Mouse (Mus musculus) midbrain, embryonic 14.5 days (tissue): Measurements from ENCODE around the gene Tmtc4. TPM values are rescaled to one million over a fixed set of nuclear protein-coding genes. Genes with fewer than 3 reads are reported as not detected.

Experiments used
- ATAC-seq: fragments of 200-750 bp; cut with Nextera tagmentation; 2 replicates; pipeline ENCODE4 v1.8.0; 2017; ENCODE audit warnings: moderate number of reproducible peaks, moderate library complexity; ENCODE audit not compliant: low FRiP score, low TSS enrichment
- DNase-seq: peaks from one replicate; pipeline ENCODE4 v3.0.0-alpha.2; 2015
- H3K27ac ChIP-seq: fragments of 300-500 bp; sonication (generic); replicated peaks from 2 replicates; pipeline ENCODE4 v1.5.1; 2014; ENCODE audit warnings: mild to moderate bottlenecking, low read depth, low read length, moderate library complexity
- H3K27me3 ChIP-seq: fragments of 300-500 bp; sonication (generic); 2 replicates; pipeline ENCODE4 v1.6.1; 2014; ENCODE audit warnings: low read length, control low read depth, mixed read lengths; ENCODE audit not compliant: control insufficient read depth, insufficient read depth
- H3K36me3 ChIP-seq: fragments of 300-500 bp; sonication (generic); 2 replicates; pipeline ENCODE4 v1.6.1; 2014; ENCODE audit warnings: low read length, control low read depth; ENCODE audit not compliant: control insufficient read depth, insufficient read depth
- H3K4me1 ChIP-seq: fragments of 300-500 bp; sonication (generic); 2 replicates; pipeline ENCODE4 v1.6.1; 2014; ENCODE audit warnings: mild to moderate bottlenecking, antibody characterized with exemption, low read length, control low read depth; ENCODE audit not compliant: control insufficient read depth, insufficient read depth
- H3K4me2 ChIP-seq: fragments of 300-500 bp; sonication (generic); 2 replicates; pipeline ENCODE4 v1.6.1; 2014; ENCODE audit warnings: mild to moderate bottlenecking, low read length, moderate library complexity
- H3K4me3 ChIP-seq: fragments of 300-500 bp; sonication (generic); replicated peaks from 2 replicates; pipeline ENCODE4 v1.5.1; 2014; ENCODE audit warnings: low read depth, low read length
- H3K9ac ChIP-seq: fragments of 300-500 bp; sonication (generic); replicated peaks from 2 replicates; pipeline ENCODE4 v1.6.1; 2014; ENCODE audit warnings: mild to moderate bottlenecking, low read length, moderate library complexity
- H3K9me3 ChIP-seq: fragments of 300-500 bp; sonication (generic); 2 replicates; pipeline ENCODE4 v1.6.1; 2016; ENCODE audit warnings: low read length, control low read depth, mixed read lengths; ENCODE audit not compliant: control insufficient read depth
- WGBS: fragments of 180-500 bp; shearing (Covaris S2); extraction: QIAGEN DNeasy Blood & Tissue Kit; methylation state at CpG from one replicate; pipeline ENCODE4 v1.1.7; 2014; 5-methylcytosine and 5-hydroxymethylcytosine counted together
- polyA plus RNA-seq: library from polyadenylated mRNA; unstranded; fragments of >200 nt; fragmentation: Nextera tagmentation; extraction: Ambion mirVana; gene quantifications from 2 replicates; pipeline ENCODE4 v1.2.1, GENCODE M21; 2014

Tmtc4 gene
- polyA plus RNA-seq, 1 experiment from 2014 or later = 61.8 TPM

GRCm38 (mm10) chr14:122887278-122887677 is 96.6 kb downstream of the Tmtc4 start:
- H3K27ac ChIP-seq = no peak overlapping the region
- H3K9me3 ChIP-seq = no peaks in the 10 kb centered on the region
- peaks cover 19% of the 10 kb centered on the region; the same call in 1 of the 2 replicates for H3K4me1 ChIP-seq
- no peak overlapping the region for H3K4me3 ChIP-seq
- DNase-seq = no peak
- no peak overlapping the region for H3K4me2 ChIP-seq
- 78% methylated on average over 1 of the region's 1 CpGs for WGBS
- no peak for ATAC-seq
- no peaks in the 10 kb centered on the region for H3K36me3 ChIP-seq
- H3K9ac ChIP-seq = no peak overlapping the region
- H3K27me3 ChIP-seq = no peaks in the 10 kb centered on the region

DNA sequence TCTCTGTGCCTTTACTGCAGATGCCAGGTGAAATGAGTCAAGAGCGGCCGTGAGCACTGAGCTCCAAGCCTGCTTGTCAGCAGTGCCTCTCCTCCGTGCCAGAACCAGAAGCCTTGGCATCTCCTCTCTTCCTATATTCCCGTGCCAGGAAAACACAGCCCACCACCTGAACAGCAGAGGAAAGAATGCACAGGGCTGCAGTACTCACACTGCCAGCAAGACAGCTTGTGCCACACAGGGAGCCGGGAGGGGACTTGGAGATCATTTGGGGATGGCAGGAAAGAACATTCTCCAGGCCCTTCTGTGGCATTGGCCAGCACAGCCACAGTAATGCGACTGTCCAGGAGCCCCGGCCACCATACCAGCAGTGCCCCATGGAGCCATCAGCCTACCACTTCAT is 97.9 kb downstream of the Tmtc4 start:
- Histone ChIP-seq H3K4me1 (peaks cover 26% of the 10 kb centered on the region), H3K4me3 (no peak overlapping the region), H3K9ac (no peak overlapping the region), H3K36me3 (no peaks in the 10 kb centered on the region), H3K4me2 (no peak overlapping the region), H3K27me3 (no peaks in the 10 kb centered on the region), H3K9me3 (no peaks in the 10 kb centered on the region), H3K27ac (no peak overlapping the region)
- 93% methylated on average over 7 of the region's 7 CpGs for WGBS
- ATAC-seq (no peak), DNase-seq (no peak)

DNA sequence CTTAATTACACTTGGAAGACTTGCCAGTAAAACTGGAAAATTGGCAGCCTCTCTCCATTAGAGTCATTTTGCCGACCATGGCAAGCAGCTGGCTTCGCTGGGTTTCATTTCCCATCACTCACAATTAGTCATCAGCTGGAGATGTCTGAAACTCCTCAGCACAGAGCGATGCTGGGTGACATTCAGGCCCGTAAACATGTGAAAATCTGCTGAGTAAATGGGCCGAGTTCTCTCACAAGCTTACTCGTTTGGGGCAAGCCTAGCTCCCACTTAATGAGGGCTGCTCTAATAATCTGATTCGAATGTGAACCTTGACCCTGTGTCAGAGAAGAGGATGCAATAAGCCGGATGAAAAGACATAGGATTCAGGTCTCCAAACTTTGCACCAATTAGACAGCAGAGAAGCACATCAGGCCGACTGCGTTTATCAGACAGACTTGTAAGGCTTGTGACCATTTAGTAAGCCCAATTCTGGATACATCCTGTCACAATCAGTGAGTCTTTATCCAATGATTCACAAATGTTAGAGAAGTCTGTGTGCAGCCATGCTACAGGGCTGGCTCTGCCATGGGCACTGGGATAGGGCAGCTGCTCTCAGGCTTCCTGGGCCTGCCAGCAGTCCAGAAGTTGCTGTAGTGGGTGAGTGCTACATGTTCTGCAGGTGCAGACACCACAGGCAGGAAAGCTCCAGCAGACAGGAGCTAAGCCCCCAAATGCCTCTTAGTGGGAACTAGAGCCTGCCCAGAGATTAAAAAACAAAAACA is 99.8 kb downstream of the Tmtc4 start:
- Histone ChIP-seq H3K27me3 (no peaks in the 10 kb centered on the region), H3K4me1 (peaks cover 26% of the 10 kb centered on the region), H3K9ac (no peak overlapping the region; the same call in 1 of the 2 replicates), H3K9me3 (no peaks in the 10 kb centered on the region), H3K4me2 (no peak overlapping the region), H3K36me3 (no peaks in the 10 kb centered on the region), H3K27ac (peak overlapping the region; percentile 41), H3K4me3 (no peak overlapping the region)
- DNase-seq (no peak), ATAC-seq (peak; percentile 55; the same call in 1 of the 2 replicates)
- WGBS = 39% methylated on average over 10 of the region's 10 CpGs

- no peak overlapping the region for H3K4me2 ChIP-seq
- 38% methylated on average over 4 of the region's 4 CpGs for WGBS
- no peak overlapping the region for H3K4me3 ChIP-seq
- H3K36me3 ChIP-seq = no peaks in the 10 kb centered on the region
- H3K27me3 ChIP-seq = no peaks in the 10 kb centered on the region
- 0 out of 2 replicates have a peak overlapping the region, but pooled peaks have one; percentile 34 for H3K27ac ChIP-seq
- peaks cover 26% of the 10 kb centered on the region for H3K4me1 ChIP-seq
- peak; percentile 69 for DNase-seq
- H3K9me3 ChIP-seq = no peaks in the 10 kb centered on the region
- ATAC-seq = peak; percentile 22; the same call in 1 of the 2 replicates
- H3K9ac ChIP-seq = no peak overlapping the region
These were observed 100.4 kb downstream of the Tmtc4 start for GRCm38 (mm10) chr14:122883410-122883806.

GRCm38 (mm10) chr14:122882795-122883409 is 100.9 kb downstream of the Tmtc4 start:
- Histone ChIP-seq H3K27me3 (no peaks in the 10 kb centered on the region), H3K9ac (no peak overlapping the region), H3K27ac (peak overlapping the region; percentile 34), H3K36me3 (no peaks in the 10 kb centered on the region), H3K9me3 (no peaks in the 10 kb centered on the region), H3K4me1 (peaks cover 26% of the 10 kb centered on the region), H3K4me2 (no peak overlapping the region), H3K4me3 (no peak overlapping the region)
- ATAC-seq (peak; percentile 50; the same call in 1 of the 2 replicates), DNase-seq (peak; percentile 27)
- 52% methylated on average over 7 of the region's 7 CpGs for WGBS

DNA sequence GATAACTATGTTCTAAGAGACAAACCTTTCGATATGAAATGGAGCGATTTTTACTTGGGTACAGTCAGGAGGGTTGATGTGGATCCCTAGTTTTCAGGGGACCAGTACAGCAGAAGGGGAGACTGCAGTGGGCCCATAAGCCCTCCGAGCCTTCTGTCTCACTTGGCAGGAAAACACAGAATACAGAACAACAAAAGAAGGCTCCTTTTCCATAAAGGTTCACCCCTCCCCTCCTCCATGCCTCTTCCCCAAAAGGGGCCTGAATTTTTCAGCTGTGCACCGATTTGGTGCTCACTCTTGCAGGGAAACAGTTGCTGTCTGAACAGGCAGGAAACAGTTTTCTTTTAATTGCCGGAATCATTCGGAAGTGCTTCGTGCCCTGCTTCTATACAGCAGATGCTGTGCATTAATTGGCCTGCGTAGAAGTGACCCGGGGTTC is 101.6 kb downstream of the Tmtc4 start:
- 43% methylated on average over 9 of the region's 9 CpGs for WGBS
- ATAC-seq = peak; percentile 38; the same call in 1 of the 2 replicates
- no peak overlapping the region for H3K9ac ChIP-seq

DNA sequence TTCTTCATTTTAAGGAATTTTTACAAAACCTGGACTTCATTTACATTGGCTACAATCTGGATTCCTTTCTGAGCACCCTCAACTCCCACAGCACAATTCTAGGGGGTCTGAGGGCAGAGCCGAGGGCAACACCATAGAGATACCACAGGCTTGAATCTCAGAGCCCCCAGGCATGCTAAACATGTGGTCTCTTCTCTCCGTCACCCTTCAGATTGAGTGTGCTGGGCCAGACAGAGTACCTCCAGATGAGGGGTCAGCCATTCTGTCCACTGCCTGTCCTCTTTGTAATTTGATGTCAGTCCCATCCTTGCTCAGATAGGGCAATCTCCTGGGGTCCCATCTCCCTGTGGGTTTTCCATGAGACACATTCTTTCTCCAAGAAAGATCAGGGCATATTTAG is 102.1 kb downstream of the Tmtc4 start:
- no peaks in the 10 kb centered on the region for H3K27me3 ChIP-seq
- no peaks in the 10 kb centered on the region for H3K9me3 ChIP-seq
- ATAC-seq = no peak
- DNase-seq = no peak
- no peak overlapping the region for H3K9ac ChIP-seq
- peaks cover 26% of the 10 kb centered on the region for H3K4me1 ChIP-seq
- peak overlapping the region; percentile 34 for H3K27ac ChIP-seq
- H3K4me3 ChIP-seq = no peak overlapping the region
- 63% methylated on average over 2 of the region's 2 CpGs for WGBS
- H3K36me3 ChIP-seq = no peaks in the 10 kb centered on the region
- H3K4me2 ChIP-seq = no peak overlapping the region

More for the DNA sequence above, 101.6 kb downstream of the Tmtc4 start:
- Histone ChIP-seq H3K4me3 (no peak overlapping the region), H3K27me3 (no peaks in the 10 kb centered on the region), H3K36me3 (no peaks in the 10 kb centered on the region), H3K27ac (peak overlapping the region; percentile 34), H3K9me3 (no peaks in the 10 kb centered on the region), H3K4me1 (peaks cover 26% of the 10 kb centered on the region), H3K4me2 (no peak overlapping the region)
- DNase-seq = peak; percentile 42

- 78% methylated on average over 7 of the region's 7 CpGs for WGBS
- no peak overlapping the region for H3K4me3 ChIP-seq
- no peak overlapping the region for H3K27ac ChIP-seq
- ATAC-seq (no peak), DNase-seq (no peak)
- H3K4me1 ChIP-seq = peaks cover 28% of the 10 kb centered on the region
- H3K9me3 ChIP-seq = no peaks in the 10 kb centered on the region
- no peak overlapping the region for H3K4me2 ChIP-seq
- no peaks in the 10 kb centered on the region for H3K27me3 ChIP-seq
- no peak overlapping the region for H3K9ac ChIP-seq
- no peaks in the 10 kb centered on the region for H3K36me3 ChIP-seq
These were observed 103.5 kb downstream of the Tmtc4 start for GRCm38 (mm10) chr14:122880291-122880690.
